Mouse (Mus musculus): ENCODE data around the gene Pdk1.
"Not testable (repeated sequence)": the region's sequence is repeated elsewhere in the genome, so short reads cannot be mapped to it uniquely, and the experiment has no call there.

Gene Pdk1

GRCm38 (mm10) chr2:71872801-71873443, at the start of gene Pdk1:
Gene Pdk1, plus strand, starts transcription at chr2:71873224.
- ATAC-seq (ENCODE audit: insufficient number of reproducible peaks, low FRiP score, low TSS enrichment), result peak; percentile 94

- ATAC-seq (ENCODE audit: insufficient number of reproducible peaks, low FRiP score, low TSS enrichment), result no peak
Observed at GRCm38 (mm10) chr2:71824146-71824545, 48.9 kb upstream of the Pdk1 start.

- ATAC-seq (ENCODE audit: insufficient number of reproducible peaks, low FRiP score, low TSS enrichment), result no peak
Observed at GRCm38 (mm10) chr2:71827711-71828110, 45.3 kb upstream of the Pdk1 start.

- no peak for ATAC-seq (ENCODE audit: insufficient number of reproducible peaks, low FRiP score, low TSS enrichment)
Observed at GRCm38 (mm10) chr2:71828928-71829327, 44.1 kb upstream of the Pdk1 start.

GRCm38 (mm10) chr2:71833626-71834025, 39.4 kb upstream of the Pdk1 start:
- no peak for ATAC-seq (ENCODE audit: insufficient number of reproducible peaks, low FRiP score, low TSS enrichment)

- ATAC-seq (ENCODE audit: insufficient number of reproducible peaks, low FRiP score, low TSS enrichment), result no peak
Observed at GRCm38 (mm10) chr2:71834371-71834770, 38.7 kb upstream of the Pdk1 start.

- no peak for ATAC-seq (ENCODE audit: insufficient number of reproducible peaks, low FRiP score, low TSS enrichment)
Observed at GRCm38 (mm10) chr2:71835556-71835955, 37.5 kb upstream of the Pdk1 start.

GRCm38 (mm10) chr2:71836232-71836631, 36.8 kb upstream of the Pdk1 start:
- ATAC-seq (ENCODE audit: insufficient number of reproducible peaks, low FRiP score, low TSS enrichment), result no peak

- ATAC-seq (ENCODE audit: insufficient number of reproducible peaks, low FRiP score, low TSS enrichment), result no peak
Observed at GRCm38 (mm10) chr2:71837261-71837660, 35.8 kb upstream of the Pdk1 start.

- ATAC-seq (ENCODE audit: insufficient number of reproducible peaks, low FRiP score, low TSS enrichment), result 0 out of 2 replicates have a peak, but pooled peaks have one; percentile 45
Observed at GRCm38 (mm10) chr2:71837791-71838190, 35.2 kb upstream of the Pdk1 start.

- no peak for ATAC-seq (ENCODE audit: insufficient number of reproducible peaks, low FRiP score, low TSS enrichment)
Observed at GRCm38 (mm10) chr2:71843316-71843715, 29.7 kb upstream of the Pdk1 start.

- no peak for ATAC-seq (ENCODE audit: insufficient number of reproducible peaks, low FRiP score, low TSS enrichment)
Observed at GRCm38 (mm10) chr2:71844906-71845305, 28.1 kb upstream of the Pdk1 start.

GRCm38 (mm10) chr2:71852161-71852560, 20.9 kb upstream of the Pdk1 start:
- ATAC-seq (ENCODE audit: insufficient number of reproducible peaks, low FRiP score, low TSS enrichment), result not testable (repeated sequence)

- ATAC-seq (ENCODE audit: insufficient number of reproducible peaks, low FRiP score, low TSS enrichment), result no peak
Observed at GRCm38 (mm10) chr2:71855076-71855475, 17.9 kb upstream of the Pdk1 start.

- no peak for ATAC-seq (ENCODE audit: insufficient number of reproducible peaks, low FRiP score, low TSS enrichment)
Observed at GRCm38 (mm10) chr2:71863531-71864173, 9.4 kb upstream of the Pdk1 start.

GRCm38 (mm10) chr2:71865022-71865421, 8.0 kb upstream of the Pdk1 start:
- no peak for ATAC-seq (ENCODE audit: insufficient number of reproducible peaks, low FRiP score, low TSS enrichment)

GRCm38 (mm10) chr2:71865935-71866334, 7.1 kb upstream of the Pdk1 start:
- ATAC-seq (ENCODE audit: insufficient number of reproducible peaks, low FRiP score, low TSS enrichment), result no peak

- no peak for ATAC-seq (ENCODE audit: insufficient number of reproducible peaks, low FRiP score, low TSS enrichment)
Observed at GRCm38 (mm10) chr2:71866565-71866964, 6.5 kb upstream of the Pdk1 start.

- ATAC-seq (ENCODE audit: insufficient number of reproducible peaks, low FRiP score, low TSS enrichment), result no peak
Observed at GRCm38 (mm10) chr2:71867019-71867418, 6.0 kb upstream of the Pdk1 start.

GRCm38 (mm10) chr2:71867480-71867879, 5.5 kb upstream of the Pdk1 start:
- ATAC-seq (ENCODE audit: insufficient number of reproducible peaks, low FRiP score, low TSS enrichment), result no peak

GRCm38 (mm10) chr2:71868256-71868655, 4.8 kb upstream of the Pdk1 start:
- ATAC-seq (ENCODE audit: insufficient number of reproducible peaks, low FRiP score, low TSS enrichment), result no peak

- no peak for ATAC-seq (ENCODE audit: insufficient number of reproducible peaks, low FRiP score, low TSS enrichment)
Observed at GRCm38 (mm10) chr2:71872141-71872540, 883 bp upstream of the Pdk1 start.

All from cerebellum, adult (tissue).